Mouse (Mus musculus) cerebellum, adult 18-20 months (tissue): ENCODE measurements around the gene Olfr1474.
"Not testable (repeated sequence)": the region's sequence is repeated elsewhere in the genome, so short reads cannot be mapped to it uniquely, and the experiment has no call there.

Source experiments
- DNase-seq, 2 experiments: peaks; one replicate each; pipeline ENCODE4 v3.0.0; 2021

Olfr1474 gene

DNA sequence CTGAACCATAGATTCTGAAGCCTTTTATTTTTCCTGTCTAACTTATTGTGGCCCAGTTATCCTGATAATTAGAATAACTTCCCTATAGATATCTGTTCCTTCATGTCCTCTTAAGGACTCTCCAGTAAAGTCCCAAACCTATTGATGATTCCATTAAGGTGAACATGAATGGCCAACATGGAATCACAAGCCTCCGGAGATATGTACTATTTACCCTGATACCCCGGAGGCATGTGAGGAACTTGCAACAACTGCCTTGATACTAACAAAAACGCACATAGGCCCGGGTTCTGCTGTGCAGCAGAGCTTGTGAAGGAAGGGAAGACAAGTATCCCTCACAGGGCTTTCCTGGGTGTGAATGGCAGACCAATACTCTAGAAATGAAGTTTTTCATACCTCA is at the start of gene Olfr1474:
Gene Olfr1474 (plus strand): TSS at position 301 of the 400 bp plus-strand sequence.
- not testable (repeated sequence) for DNase-seq

DNA sequence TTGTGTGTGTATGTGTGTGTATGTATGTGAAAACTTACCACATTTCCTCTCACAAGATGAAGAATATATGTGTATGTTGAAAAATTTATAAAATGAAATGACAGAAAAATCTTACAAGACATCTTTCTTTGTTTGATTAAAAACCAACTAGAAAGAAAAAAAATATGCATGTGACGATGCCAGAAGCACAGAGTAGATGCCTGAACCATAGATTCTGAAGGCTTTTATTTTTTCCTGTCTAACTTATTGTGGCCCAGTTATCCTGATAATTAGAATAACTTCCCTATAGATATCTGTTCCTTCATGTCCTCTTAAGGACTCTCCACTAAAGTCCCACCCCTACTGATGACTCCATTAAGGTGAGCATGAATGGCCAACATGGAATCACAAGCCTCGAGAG is 26.3 kb upstream of the Olfr1474 start, which contains the start of gene Olfr1471:
Gene Olfr1471 (plus strand): TSS at position 301 of the 400 bp plus-strand sequence.
- not testable (repeated sequence) for DNase-seq

DNA sequence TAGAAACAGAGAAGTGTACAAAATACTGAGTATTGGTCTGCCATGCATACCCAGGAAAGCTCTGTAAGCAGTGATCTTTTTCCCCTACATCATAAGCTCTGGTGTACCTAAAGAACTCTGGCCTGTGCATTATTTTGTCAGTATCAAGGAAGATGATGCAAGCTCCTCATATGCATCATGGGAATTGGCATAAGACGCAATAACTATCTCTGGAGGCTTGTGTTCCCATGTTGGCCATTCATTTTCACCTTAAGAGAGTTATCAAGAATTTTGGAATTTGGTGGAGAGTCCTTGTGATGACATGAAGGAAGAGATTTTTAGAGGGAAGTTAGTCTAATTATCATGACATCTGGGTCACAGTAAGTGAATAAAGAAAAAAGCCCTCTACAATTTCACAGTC is 13.4 kb upstream of the Olfr1474 start, which contains the start of gene Olfr1472:
Gene Olfr1472 (minus strand): TSS at position 101 of the 400 bp plus-strand sequence.
- no peak for DNase-seq

DNA sequence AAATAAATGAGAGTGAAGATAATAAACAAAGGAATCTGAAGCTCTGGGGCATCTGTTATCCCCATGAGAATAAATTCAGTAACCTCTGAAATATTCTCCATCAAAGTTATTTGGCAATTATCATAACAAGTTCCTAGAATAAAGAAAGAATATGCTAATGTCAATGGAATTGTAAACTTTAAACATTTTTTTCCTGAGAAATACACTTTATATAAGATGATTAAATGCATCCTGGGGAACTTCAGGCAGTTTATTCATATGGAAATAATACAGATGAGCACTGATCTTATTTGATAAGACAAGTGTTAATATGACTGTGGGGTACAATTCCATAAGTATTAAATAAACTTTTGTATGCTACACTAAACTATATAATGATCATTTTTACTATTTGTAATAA is 10.7 kb downstream of the Olfr1474 start, which contains the start of gene Olfr1475:
Gene Olfr1475 (minus strand): TSS at position 101 of the 400 bp plus-strand sequence.
- no peak for DNase-seq

DNA sequence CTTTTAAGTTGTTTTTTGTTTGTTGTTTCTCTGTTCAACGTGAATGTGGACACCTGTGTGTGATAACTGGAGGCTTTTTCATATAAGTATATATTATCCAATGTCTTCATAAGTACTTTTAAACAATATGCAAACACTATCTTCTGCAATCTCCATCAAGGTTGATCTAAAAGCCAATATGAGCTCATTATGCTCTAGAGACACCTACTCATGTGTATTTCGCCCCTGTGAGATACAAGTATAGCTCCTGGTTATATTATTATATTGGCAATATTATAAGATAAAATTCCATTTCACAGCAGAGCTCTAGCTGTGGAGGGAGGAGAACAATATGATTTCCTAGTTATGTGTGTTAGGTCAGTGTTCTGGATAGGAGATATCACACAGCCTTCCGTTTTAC is 30.9 kb downstream of the Olfr1474 start, which contains the start of gene Olfr1477:
Gene Olfr1477 (plus strand): TSS at position 301 of the 400 bp plus-strand sequence.
- DNase-seq = no peak
